Mouse (Mus musculus) liver, embryonic 16.5 days (tissue): ENCODE data around the gene Vkorc1. TPM values are rescaled to one million over a fixed set of nuclear protein-coding genes. Genes with fewer than 3 reads are reported as not detected.

Experiments
- ATAC-seq: fragments of 200-750 bp; cut with Nextera tagmentation; 2 replicates; pipeline ENCODE4 v1.8.0; 2017; ENCODE audit warnings: low read depth, mild to moderate bottlenecking, moderate number of reproducible peaks, moderate library complexity
- H3K27ac ChIP-seq: fragments of 300-500 bp; sonication (generic); 2 replicates; pipeline ENCODE4 v1.5.1; 2014; ENCODE audit warnings: mild to moderate bottlenecking, low read length
- H3K27me3 ChIP-seq: fragments of 300-500 bp; sonication (generic); 2 replicates; pipeline ENCODE4 v1.6.1; 2014; ENCODE audit warnings: low read depth, low read length, mixed read lengths; ENCODE audit not compliant: control insufficient read depth, insufficient read depth
- H3K36me3 ChIP-seq: fragments of 300-500 bp; sonication (generic); 2 replicates; pipeline ENCODE4 v1.6.1; 2014; ENCODE audit warnings: mild to moderate bottlenecking; ENCODE audit not compliant: control insufficient read depth, insufficient read depth
- H3K4me1 ChIP-seq: fragments of 300-500 bp; sonication (generic); 2 replicates; pipeline ENCODE4 v1.6.1; 2014; ENCODE audit warnings: low read depth, low read length, mixed read lengths; ENCODE audit not compliant: control insufficient read depth
- H3K4me2 ChIP-seq: fragments of 300-500 bp; sonication (generic); 2 replicates; pipeline ENCODE4 v1.6.1; 2014; ENCODE audit warnings: low read depth, low read length, mixed read lengths
- H3K4me3 ChIP-seq: fragments of 300-500 bp; sonication (generic); 2 replicates; pipeline ENCODE4 v1.5.1; 2014; ENCODE audit warnings: low read depth, mild to moderate bottlenecking, low read length
- H3K9ac ChIP-seq: fragments of 300-500 bp; sonication (generic); 2 replicates; pipeline ENCODE4 v1.6.1; 2014; ENCODE audit warnings: low read depth, low read length
- H3K9me3 ChIP-seq: fragments of 300-500 bp; sonication (generic); replicated peaks from 2 replicates; pipeline ENCODE4 v1.6.1; 2016; ENCODE audit warnings: low read length; ENCODE audit not compliant: control insufficient read depth
- whole genome bisulfite sequencing: fragments of 180-500 bp; shearing (Covaris S2); extraction: QIAGEN DNeasy Blood & Tissue Kit; methylation state at CpG from one replicate; pipeline ENCODE4 v1.1.7; 2014; ENCODE audit not compliant: insufficient replicate concordance; 5-methylcytosine and 5-hydroxymethylcytosine counted together
- polyA plus RNA-seq: library from polyadenylated mRNA; unstranded; fragments of >200 nt; fragmentation: Nextera tagmentation; extraction: Ambion mirVana; gene quantifications from 2 replicates; pipeline ENCODE4 v1.2.1, GENCODE M21; 2015

Vkorc1 gene
- polyA plus RNA-seq, 1 experiment from 2014 or later: 149 TPM

- no peaks in the 10 kb centered on the region for H3K27me3 ChIP-seq
- H3K36me3 ChIP-seq: no peaks in the 10 kb centered on the region
- 40% methylated on average over 6 of the region's 6 CpGs for whole genome bisulfite sequencing
- H3K4me1 ChIP-seq: peaks cover 4% of the 10 kb centered on the region
- no peaks in the 10 kb centered on the region for H3K9me3 ChIP-seq
- H3K4me2 ChIP-seq: no peak overlapping the region
- H3K9ac ChIP-seq: no peak overlapping the region
- peak; percentile 27; the same call in 1 of the 2 replicates for ATAC-seq
- peak overlapping the region; percentile 35 for H3K27ac ChIP-seq
- no peak overlapping the region for H3K4me3 ChIP-seq
These were observed 27.2 kb upstream of the Vkorc1 start for GRCm38 (mm10) chr7:127922451-127923275.

GRCm38 (mm10) chr7:127921516-127921915 lies 26.1 kb upstream of the Vkorc1 start:
- 37% methylated on average over 8 of the region's 8 CpGs for WGBS
- no peak overlapping the region for H3K4me3 ChIP-seq
- H3K9me3 ChIP-seq: no peaks in the 10 kb centered on the region
- ATAC-seq: no peak
- no peaks in the 10 kb centered on the region for H3K27me3 ChIP-seq
- no peak overlapping the region for H3K4me2 ChIP-seq
- H3K36me3 ChIP-seq: no peaks in the 10 kb centered on the region
- H3K4me1 ChIP-seq: peaks cover 4% of the 10 kb centered on the region
- no peak overlapping the region; the same call in 1 of the 2 replicates for H3K27ac ChIP-seq
- no peak overlapping the region for H3K9ac ChIP-seq

- Histone ChIP-seq H3K9me3 (no peaks in the 10 kb centered on the region), H3K9ac (no peak overlapping the region), H3K4me2 (no peak overlapping the region), H3K4me1 (peaks cover 4% of the 10 kb centered on the region), H3K36me3 (peaks cover 5% of the 10 kb centered on the region; the same call in 1 of the 2 replicates), H3K4me3 (no peak overlapping the region), H3K27me3 (no peaks in the 10 kb centered on the region), H3K27ac (no peak overlapping the region)
- ATAC-seq: no peak
- 56% methylated on average over 7 of the region's 7 CpGs for WGBS
These were observed 23.9 kb upstream of the Vkorc1 start for GRCm38 (mm10) chr7:127919290-127919689.

GRCm38 (mm10) chr7:127918203-127918602 lies 22.8 kb upstream of the Vkorc1 start:
- Histone ChIP-seq H3K4me3 (no peak overlapping the region), H3K9ac (no peak overlapping the region), H3K27me3 (no peaks in the 10 kb centered on the region), H3K36me3 (peaks cover 5% of the 10 kb centered on the region; the same call in 1 of the 2 replicates), H3K4me2 (no peak overlapping the region), H3K27ac (no peak overlapping the region), H3K9me3 (no peaks in the 10 kb centered on the region), H3K4me1 (peaks cover 3% of the 10 kb centered on the region)
- no peak for ATAC-seq
- 37% methylated on average over 3 of the region's 3 CpGs for WGBS

GRCm38 (mm10) chr7:127915293-127915692 lies 19.9 kb upstream of the Vkorc1 start:
- Histone ChIP-seq H3K9me3 (no peaks in the 10 kb centered on the region), H3K27ac (no peak overlapping the region), H3K36me3 (peaks cover 5% of the 10 kb centered on the region; the same call in 1 of the 2 replicates), H3K9ac (no peak overlapping the region), H3K4me2 (no peak overlapping the region), H3K4me3 (no peak overlapping the region), H3K27me3 (no peaks in the 10 kb centered on the region), H3K4me1 (peaks cover 10% of the 10 kb centered on the region)
- ATAC-seq: no peak
- WGBS: 83% methylated on average over 12 of the region's 12 CpGs

GRCm38 (mm10) chr7:127912938-127913337 lies 17.5 kb upstream of the Vkorc1 start:
- peaks cover 17% of the 10 kb centered on the region for H3K36me3 ChIP-seq
- 3% methylated on average over 4 of the region's 4 CpGs for WGBS

GRCm38 (mm10) chr7:127912190-127912871 lies 16.9 kb upstream of the Vkorc1 start, which contains the start of gene Kat8:
Gene Kat8 (plus strand): TSS chr7:127912516.
- Histone ChIP-seq H3K27ac (peak within 1 kb of the TSS; percentile 82), H3K4me3 (peak within 1 kb of the TSS; percentile 88), H3K9ac (peak within 1 kb of the TSS; percentile 76), H3K9me3 (no peaks in the 10 kb centered on the region), H3K36me3 (peaks cover 24% of the 10 kb centered on the region), H3K4me1 (peaks cover 10% of the 10 kb centered on the region), H3K27me3 (no peaks in the 10 kb centered on the region), H3K4me2 (peak within 1 kb of the TSS; percentile 74)
- WGBS: under 1% methylated on average over 40 of the region's 40 CpGs
- ATAC-seq: peak; percentile 97

More at GRCm38 (mm10) chr7:127912938-127913337, 17.5 kb upstream of the Vkorc1 start:
- H3K9ac ChIP-seq: peak overlapping the region; percentile 76
- H3K4me3 ChIP-seq: peak overlapping the region; percentile 88
- no peaks in the 10 kb centered on the region for H3K27me3 ChIP-seq
- no peaks in the 10 kb centered on the region for H3K9me3 ChIP-seq
- no peak for ATAC-seq
- H3K4me1 ChIP-seq: peaks cover 10% of the 10 kb centered on the region
- peak overlapping the region; percentile 74 for H3K4me2 ChIP-seq
- peak overlapping the region; percentile 82 for H3K27ac ChIP-seq

- Histone ChIP-seq H3K4me2 (no peak overlapping the region), H3K4me3 (no peak overlapping the region), H3K9me3 (no peaks in the 10 kb centered on the region), H3K9ac (no peak overlapping the region), H3K4me1 (peaks cover 23% of the 10 kb centered on the region), H3K36me3 (peaks cover 40% of the 10 kb centered on the region), H3K27me3 (no peaks in the 10 kb centered on the region), H3K27ac (no peak overlapping the region)
- no peak for ATAC-seq
- WGBS: 73% methylated on average over 4 of the region's 4 CpGs
These were observed 13.2 kb upstream of the Vkorc1 start for GRCm38 (mm10) chr7:127908656-127909055.

GRCm38 (mm10) chr7:127907939-127908338 lies 12.5 kb upstream of the Vkorc1 start:
- Histone ChIP-seq H3K4me2 (no peak overlapping the region), H3K27me3 (no peaks in the 10 kb centered on the region), H3K36me3 (peaks cover 40% of the 10 kb centered on the region), H3K9me3 (no peaks in the 10 kb centered on the region), H3K4me1 (peaks cover 17% of the 10 kb centered on the region), H3K27ac (no peak overlapping the region), H3K9ac (no peak overlapping the region), H3K4me3 (no peak overlapping the region)
- ATAC-seq: no peak
- WGBS: 82% methylated on average over 12 of the region's 12 CpGs
